Comparison of ENCODE assay signal across 7 mouse cellular contexts in the genomic region with DNA sequence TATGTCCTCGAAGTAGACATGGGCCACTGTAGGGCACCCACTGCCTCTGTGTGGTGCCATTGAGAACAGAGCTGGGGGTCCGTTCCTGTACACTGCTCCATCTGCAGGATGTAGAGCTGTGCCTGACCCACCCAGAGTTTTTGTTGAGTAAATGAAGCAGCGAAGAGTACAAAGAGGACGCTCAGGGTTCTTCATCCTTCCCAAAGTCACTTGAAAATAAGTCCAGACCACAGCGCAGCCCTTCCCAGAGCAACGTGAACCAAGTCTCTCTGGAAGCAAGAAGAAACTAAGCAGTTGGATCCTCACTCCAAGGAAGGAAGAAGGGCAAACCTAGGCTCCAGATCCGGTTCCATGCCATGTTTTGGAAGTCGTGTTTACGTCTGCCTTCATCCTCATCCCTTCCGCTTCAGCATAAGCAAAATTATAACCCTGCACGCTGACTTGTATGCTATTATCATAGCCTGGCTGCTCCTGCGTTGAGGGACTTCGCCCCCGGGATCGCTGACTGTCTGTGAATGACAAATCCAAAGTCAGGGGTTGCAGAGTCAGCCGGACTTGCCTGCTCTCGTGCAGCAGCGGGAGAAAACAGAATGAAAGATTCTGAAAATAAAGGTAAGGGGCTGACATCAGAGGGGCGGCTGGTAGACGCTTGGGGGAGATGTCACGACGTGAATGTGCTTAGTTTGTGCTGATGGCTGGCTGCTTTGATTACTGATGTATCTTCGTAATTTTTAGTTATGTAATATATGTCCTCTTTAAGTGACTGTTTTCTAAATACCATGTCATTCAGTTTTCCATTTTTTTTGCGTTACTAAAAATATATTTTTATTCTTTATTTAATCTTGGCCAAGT. TPM values are rescaled to one million over a fixed set of nuclear protein-coding genes. Genes with fewer than 3 reads are reported as not detected.
DNase-seq lines count a peak whose midpoint lies in the region; ATAC-seq and TF ChIP-seq lines count a peak whose summit lies in the region.

No protein-coding gene starts in this region.

- DNase-seq in adrenal gland, postnatal 25 days: peak; percentile 18
- peak; percentile 36 to 58 for DNase-seq in cerebellum, postnatal 4 days (ENCODE audit: low spot score in 2 of 2)
- peak; percentile 75 to 91 for DNase-seq in frontal cortex, postnatal 36 days (ENCODE audit: low spot score in 2 of 2)
- DNase-seq in left cerebral cortex, adult 9 months (ENCODE audit: low spot score in 2 of 2): peak; percentile 66 to 90

- H3K9me3 ChIP-seq in intestine, embryonic 15.5 days: no peaks in the 10 kb centered on the region
- H3K9me3 ChIP-seq in megakaryocyte, embryonic 14.5 days: peaks cover 12% of the 10 kb centered on the region; the same call in 1 of the 2 replicates

- no peak for TF ChIP-seq POLR2A in small intestine, adult 2 months (IDR thresholded peaks at IDR 0.05; ENCODE audit: low read depth, low read length)

- 10% methylated on average over 24 of the region's 24 CpGs for WGBS in intestine, embryonic 15.5 days
- 11% methylated on average over 24 of the region's 24 CpGs for WGBS in small intestine, adult 2 months

- H3K4me2 ChIP-seq in intestine, embryonic 15.5 days (replicated peaks): peak overlapping the region; percentile 70

- no peaks in the 10 kb centered on the region for H3K36me3 ChIP-seq in intestine, embryonic 15.5 days
- no peaks in the 10 kb centered on the region for H3K36me3 ChIP-seq in megakaryocyte, embryonic 14.5 days (replicated peaks; ENCODE audit: low read length)
- no peaks in the 10 kb centered on the region for H3K36me3 ChIP-seq in small intestine, adult 2 months (ENCODE audit: control insufficient read depth, insufficient read depth, low read length)

- H3K4me1 ChIP-seq in intestine, embryonic 15.5 days (replicated peaks): peaks cover 12% of the 10 kb centered on the region; the same call in 1 of the 2 replicates
- H3K4me1 ChIP-seq in megakaryocyte, embryonic 14.5 days: peaks cover 21% of the 10 kb centered on the region
- 0 out of 2 replicates have a peak, but pooled peaks cover 2% of the 10 kb centered on the region for H3K4me1 ChIP-seq in small intestine, adult 2 months (ENCODE audit: control insufficient read depth, insufficient read depth, insufficient read length, low read length)

- H3K9ac ChIP-seq in intestine, embryonic 15.5 days: no peak overlapping the region

- H3K4me3 ChIP-seq in intestine, embryonic 15.5 days (replicated peaks): peak overlapping the region; percentile 37
- peak overlapping the region; percentile 87 for H3K4me3 ChIP-seq in megakaryocyte, embryonic 14.5 days (replicated peaks)
- peak overlapping the region; percentile 38 for H3K4me3 ChIP-seq in small intestine, adult 2 months (ENCODE audit: low read depth, low read length)

- no peak overlapping the region for H3K27ac ChIP-seq in intestine, embryonic 15.5 days
- no peak overlapping the region for H3K27ac ChIP-seq in small intestine, adult 2 months (ENCODE audit: insufficient read depth, low read depth, low read length)

- no peak for TF ChIP-seq CTCF in small intestine, adult 2 months (IDR thresholded peaks at IDR 0.05; ENCODE audit: extremely low read depth, insufficient read length, insufficient replicate concordance, low read depth, low read length)

- ATAC-seq in intestine, embryonic 15.5 days: peak; percentile 57

- H3K27me3 ChIP-seq in intestine, embryonic 15.5 days (replicated peaks): peaks cover 6% of the 10 kb centered on the region; the same call in 1 of the 2 replicates
- H3K27me3 ChIP-seq in megakaryocyte, embryonic 14.5 days (replicated peaks): peaks cover 7% of the 10 kb centered on the region
- peaks cover 17% of the 10 kb centered on the region for H3K27me3 ChIP-seq in small intestine, adult 2 months (ENCODE audit: control insufficient read depth, insufficient read depth, low read length)

RNA-seq across cellular contexts. Expression of a gene that starts 11.3 kb away (rescaled TPM):
- 3.0 and 4.6 TPM in 2 replicates for total RNA-seq in adrenal gland, postnatal 25 days (2021)
- polyA plus RNA-seq in intestine, embryonic 15.5 days (2015; fragmentation: Nextera tagmentation; extraction: Ambion mirVana): 1.7 and 1.9 TPM in 2 replicates
- 0.02 TPM in 1 of 2 replicates, not detected in the other for polyA plus RNA-seq in megakaryocyte, embryonic 14.5 days (2012; ENCODE audit: insufficient read depth, low replicate concordance)
- 0.44 and 0.58 TPM in 2 replicates for polyA plus RNA-seq in small intestine, adult 2 months (2012; rRNA removed)

Comparison
In these comparisons a context has a peak if more than half of its experiments do, and no peak if none do; other contexts are left out.
1. DNase-seq: peak in every context shown above with its lines; median percentile 83 in frontal cortex, postnatal 36 days; 78 in left cerebral cortex, adult 9 months; 47 in cerebellum, postnatal 4 days; 18 in adrenal gland, postnatal 25 days.
2. H3K4me3 ChIP-seq: peak in every context shown above with its lines; median percentile 87 in megakaryocyte, embryonic 14.5 days; 38 in small intestine, adult 2 months; 37 in intestine, embryonic 15.5 days.